11 mouse cellular contexts compared by ENCODE assay signal in genomic region chr2:141312136-141312948, GRCm38 (mm10).
DNase-seq lines count a peak whose midpoint lies in the region; ATAC-seq and TF ChIP-seq lines count a peak whose summit lies in the region.
"Had no signal": no experiment of that assay in that cellular context is flagged by ENCODE, and none has a peak within 500 bp of the region (broad histone marks: within the 10 kb centered on the region; RNA-seq: fewer than 3 reads in every experiment).

No protein-coding gene starts in this region.

- H3K4me1 ChIP-seq in heart, embryonic 12.5 days (replicated peaks) = peaks cover 16% of the 10 kb centered on the region
- peaks cover 7% of the 10 kb centered on the region for H3K4me1 ChIP-seq in hindbrain, embryonic 12.5 days
- H3K4me1 ChIP-seq in midbrain, embryonic 15.5 days = peaks cover 4% of the 10 kb centered on the region; the same call in 1 of the 2 replicates
- H3K4me1 ChIP-seq: stomach, embryonic 15.5 days had no signal

- H3K27ac ChIP-seq in heart, embryonic 12.5 days (ENCODE audit: poor library complexity, severe bottlenecking) = 0 out of 2 replicates have a peak overlapping the region, but pooled peaks have one; percentile 12
- peak overlapping the region; percentile 45; the same call in 1 of the 2 replicates for H3K27ac ChIP-seq in hindbrain, embryonic 12.5 days
- H3K27ac ChIP-seq in midbrain, embryonic 15.5 days = no peak overlapping the region
- H3K27ac ChIP-seq in layer of hippocampus, adult 2 months = no peak overlapping the region
- H3K27ac ChIP-seq: stomach, embryonic 15.5 days had no signal

- ATAC-seq in heart, embryonic 12.5 days (ENCODE audit: insufficient number of reproducible peaks, low FRiP score) = peak; percentile 42; the same call in 1 of the 2 replicates
- ATAC-seq in hindbrain, embryonic 12.5 days (ENCODE audit: low FRiP score) = peak; percentile 94
- ATAC-seq in midbrain, embryonic 15.5 days (replicated peaks) = peak; percentile 85
- no peak for ATAC-seq in frontal cortex, adult (ENCODE audit: low TSS enrichment)

- no peak for TF ChIP-seq CTCF in layer of hippocampus, adult 2 months (conservative IDR thresholded peaks at IDR 0.05)

- H3K4me2 ChIP-seq in heart, embryonic 12.5 days = peak overlapping the region; percentile 8; the same call in 1 of the 2 replicates
- no peak overlapping the region; the same call in 1 of the 2 replicates for H3K4me2 ChIP-seq in hindbrain, embryonic 12.5 days (replicated peaks)
- 0 out of 2 replicates have a peak overlapping the region, but pooled peaks have one; percentile 11 for H3K4me2 ChIP-seq in midbrain, embryonic 15.5 days
- H3K4me2 ChIP-seq: stomach, embryonic 15.5 days had no signal

- no peak overlapping the region for H3K4me3 ChIP-seq in heart, embryonic 12.5 days
- no peak overlapping the region for H3K4me3 ChIP-seq in hindbrain, embryonic 12.5 days
- H3K4me3 ChIP-seq in midbrain, embryonic 15.5 days = no peak overlapping the region
- no peak overlapping the region for H3K4me3 ChIP-seq in layer of hippocampus, adult 2 months
- H3K4me3 ChIP-seq: stomach, embryonic 15.5 days had no signal

- no peak overlapping the region for H3K9ac ChIP-seq in heart, embryonic 12.5 days
- no peak overlapping the region for H3K9ac ChIP-seq in hindbrain, embryonic 12.5 days
- no peak overlapping the region for H3K9ac ChIP-seq in midbrain, embryonic 15.5 days
- H3K9ac ChIP-seq: stomach, embryonic 15.5 days had no signal

- 28% methylated on average over 10 of the region's 10 CpGs for WGBS in heart, embryonic 12.5 days
- WGBS in hindbrain, embryonic 12.5 days = 21% methylated on average over 10 of the region's 10 CpGs
- 18% methylated on average over 10 of the region's 10 CpGs for WGBS in midbrain, embryonic 15.5 days

- no peaks in the 10 kb centered on the region for H3K36me3 ChIP-seq in heart, embryonic 12.5 days
- no peaks in the 10 kb centered on the region for H3K36me3 ChIP-seq in hindbrain, embryonic 12.5 days
- H3K36me3 ChIP-seq in midbrain, embryonic 15.5 days (replicated peaks) = no peaks in the 10 kb centered on the region
- H3K36me3 ChIP-seq: stomach, embryonic 15.5 days had no signal

- H3K9me3 ChIP-seq in heart, embryonic 12.5 days (replicated peaks) = no peaks in the 10 kb centered on the region
- no peaks in the 10 kb centered on the region for H3K9me3 ChIP-seq in hindbrain, embryonic 12.5 days (replicated peaks)
- no peaks in the 10 kb centered on the region for H3K9me3 ChIP-seq in midbrain, embryonic 15.5 days
- H3K9me3 ChIP-seq: stomach, embryonic 15.5 days had no signal

- H3K27me3 ChIP-seq in heart, embryonic 12.5 days (replicated peaks) = no peaks in the 10 kb centered on the region
- no peaks in the 10 kb centered on the region for H3K27me3 ChIP-seq in hindbrain, embryonic 12.5 days
- no peaks in the 10 kb centered on the region for H3K27me3 ChIP-seq in midbrain, embryonic 15.5 days (replicated peaks)
- H3K27me3 ChIP-seq: stomach, embryonic 15.5 days had no signal

- DNase-seq in heart, adult 9 months (ENCODE audit: low spot score in 2 of 2) = no peak
- DNase-seq in embryo, embryonic 9.5 days (ENCODE audit: extremely low spot score) = peak; percentile 32
- DNase-seq in layer of hippocampus, adult 2 months (ENCODE audit: low spot score in 2 of 2) = no peak
- no peak for DNase-seq in lung, postnatal 10 days
- DNase-seq: B cell, adult 2 months; kidney, adult 8-10 months had no signal

Comparison
In these comparisons a context has a peak if more than half of its experiments do, and no peak if none do; other contexts are left out.
1. H3K27ac ChIP-seq: peak in heart, embryonic 12.5 days (single experiment) and hindbrain, embryonic 12.5 days (single experiment); none in midbrain, embryonic 15.5 days (single experiment) and layer of hippocampus, adult 2 months (single experiment).